Mouse (Mus musculus) erythroblast, adult 5-6 weeks (primary cell): ENCODE data around the gene Cggbp1. TPM values are rescaled to one million over a fixed set of nuclear protein-coding genes. Genes with fewer than 3 reads are reported as not detected.

Experiments used
- ATAC-seq: replicated peaks from 2 replicates; pipeline ENCODE4 v1.8.0; 2016; ENCODE audit warnings: moderate number of reproducible peaks, mild to moderate bottlenecking, moderate TSS enrichment, inconsistent platforms; ENCODE audit not compliant: poor library complexity, low FRiP score, severe bottlenecking
- total RNA-seq, 2 experiments: library from RNA; stranded (forward) in 1 of 2; stranded (reverse) in 1 of 2; fragments of 150-400 nt in 1 of 2; fragments of 200-764, 138-1000 nt in 1 of 2; gene quantifications; 2 replicates each; pipeline versions ENCODE4 v1.2.3 to v1.2.4; 2015 to 2017; ENCODE audit warnings: low replicate concordance in 2 of 2

The Cggbp1 gene
- total RNA-seq, 2 experiments from 2014 or later = 30.1 to 42.1 TPM

- no peak for ATAC-seq
Observed at GRCm38 (mm10) chr16:64872296-64872695, 20.5 kb downstream of the Cggbp1 start.

- ATAC-seq = no peak
Observed at GRCm38 (mm10) chr16:64872841-64873240, 21.0 kb downstream of the Cggbp1 start.

GRCm38 (mm10) chr16:64873416-64874305 lies 21.9 kb downstream of the Cggbp1 start:
- peak; percentile 97 for ATAC-seq

- no peak for ATAC-seq
Observed at GRCm38 (mm10) chr16:64875384-64875783, 23.6 kb downstream of the Cggbp1 start.

GRCm38 (mm10) chr16:64875822-64876221 lies 24.0 kb downstream of the Cggbp1 start:
- ATAC-seq = no peak

- ATAC-seq = no peak
Observed at GRCm38 (mm10) chr16:64876631-64877265, 25.0 kb downstream of the Cggbp1 start.

- ATAC-seq = no peak
Observed at GRCm38 (mm10) chr16:64877314-64877713, 25.5 kb downstream of the Cggbp1 start.

- ATAC-seq = no peak
Observed at GRCm38 (mm10) chr16:64878611-64879132, 26.9 kb downstream of the Cggbp1 start.

GRCm38 (mm10) chr16:64879735-64880134 lies 27.9 kb downstream of the Cggbp1 start:
- ATAC-seq = no peak

- ATAC-seq = no peak
Observed at GRCm38 (mm10) chr16:64880986-64881385, 29.2 kb downstream of the Cggbp1 start.

GRCm38 (mm10) chr16:64881442-64881841 lies 29.6 kb downstream of the Cggbp1 start:
- ATAC-seq = no peak

GRCm38 (mm10) chr16:64883896-64884295 lies 32.1 kb downstream of the Cggbp1 start:
- ATAC-seq = no peak

GRCm38 (mm10) chr16:64884420-64884838 lies 32.6 kb downstream of the Cggbp1 start:
- no peak for ATAC-seq

- ATAC-seq = no peak
Observed at GRCm38 (mm10) chr16:64885142-64885541, 33.3 kb downstream of the Cggbp1 start.

- ATAC-seq = no peak
Observed at GRCm38 (mm10) chr16:64885547-64885946, 33.8 kb downstream of the Cggbp1 start.

- no peak for ATAC-seq
Observed at GRCm38 (mm10) chr16:64889496-64889895, 37.7 kb downstream of the Cggbp1 start.

GRCm38 (mm10) chr16:64899084-64899483 lies 47.3 kb downstream of the Cggbp1 start:
- peak; percentile 83 for ATAC-seq

GRCm38 (mm10) chr16:64903328-64903727 lies 51.5 kb downstream of the Cggbp1 start:
- no peak for ATAC-seq

- ATAC-seq = no peak
Observed at GRCm38 (mm10) chr16:64907112-64907511, 55.3 kb downstream of the Cggbp1 start.

- no peak for ATAC-seq
Observed at GRCm38 (mm10) chr16:64908747-64909146, 57.0 kb downstream of the Cggbp1 start.
